Mouse (Mus musculus) hindlimb bud, embryonic 11.5 days (tissue): Measurements from ENCODE around the gene Cuedc1.

Experiments used
- DNase-seq: peaks from one replicate; pipeline ENCODE4 v3.0.0-alpha.2; 2012; ENCODE audit warnings: low read depth, low spot score; ENCODE audit errors: extremely low spot score

Gene Cuedc1

DNA sequence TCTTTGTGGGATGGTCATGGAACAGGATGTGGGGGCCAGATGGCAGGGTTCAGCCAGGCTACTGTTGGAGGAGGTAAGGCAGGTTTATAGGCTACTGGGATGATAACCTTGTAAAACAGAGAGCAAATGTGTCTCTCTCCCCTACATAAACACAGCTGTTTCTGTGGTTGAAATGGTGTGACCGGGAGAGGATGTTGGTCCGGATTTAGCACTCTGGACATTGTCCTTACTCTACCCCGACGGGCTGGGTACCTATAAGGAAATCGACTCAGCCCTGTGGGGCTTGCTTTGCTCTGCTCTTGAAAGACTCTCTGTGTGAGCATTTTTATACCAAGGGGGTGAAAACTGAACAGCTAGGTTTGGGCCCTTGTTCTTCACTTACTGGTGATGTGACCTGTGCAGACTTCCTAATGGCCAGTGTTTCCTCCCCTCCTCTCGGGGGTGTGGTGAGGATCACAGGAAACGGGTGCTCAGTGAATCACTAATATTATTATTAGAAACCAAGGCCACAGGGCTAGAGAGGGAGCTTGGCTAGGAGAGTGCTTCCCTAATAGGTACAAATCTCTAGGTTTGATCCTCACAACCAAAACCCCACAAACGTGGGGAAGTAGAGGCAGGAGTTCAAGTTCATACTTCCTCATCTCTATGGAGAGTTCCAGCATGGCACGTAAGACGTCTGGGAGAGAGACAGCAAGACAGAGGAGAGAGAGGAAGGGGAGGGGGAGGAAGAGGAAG lies 19.7 kb downstream of the Cuedc1 start:
- no peak for DNase-seq

DNA sequence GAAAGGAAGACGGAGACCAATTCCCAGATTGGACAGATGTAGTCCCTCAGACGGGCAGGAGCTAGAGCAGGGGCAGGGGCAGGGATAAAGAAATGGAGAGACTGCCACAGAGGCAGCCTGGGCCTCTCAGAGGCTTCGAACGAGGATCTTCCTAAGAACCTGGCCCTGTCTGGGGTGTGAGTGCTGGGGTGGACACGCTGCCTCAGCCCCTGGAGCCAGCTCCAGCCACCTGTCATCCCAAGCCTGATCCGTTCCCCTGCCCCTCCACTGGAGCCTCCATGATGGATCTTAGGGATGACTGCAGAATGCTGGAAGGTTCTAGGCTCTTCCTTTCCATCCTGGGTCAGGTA lies 20.2 kb downstream of the Cuedc1 start:
- DNase-seq = no peak

DNA sequence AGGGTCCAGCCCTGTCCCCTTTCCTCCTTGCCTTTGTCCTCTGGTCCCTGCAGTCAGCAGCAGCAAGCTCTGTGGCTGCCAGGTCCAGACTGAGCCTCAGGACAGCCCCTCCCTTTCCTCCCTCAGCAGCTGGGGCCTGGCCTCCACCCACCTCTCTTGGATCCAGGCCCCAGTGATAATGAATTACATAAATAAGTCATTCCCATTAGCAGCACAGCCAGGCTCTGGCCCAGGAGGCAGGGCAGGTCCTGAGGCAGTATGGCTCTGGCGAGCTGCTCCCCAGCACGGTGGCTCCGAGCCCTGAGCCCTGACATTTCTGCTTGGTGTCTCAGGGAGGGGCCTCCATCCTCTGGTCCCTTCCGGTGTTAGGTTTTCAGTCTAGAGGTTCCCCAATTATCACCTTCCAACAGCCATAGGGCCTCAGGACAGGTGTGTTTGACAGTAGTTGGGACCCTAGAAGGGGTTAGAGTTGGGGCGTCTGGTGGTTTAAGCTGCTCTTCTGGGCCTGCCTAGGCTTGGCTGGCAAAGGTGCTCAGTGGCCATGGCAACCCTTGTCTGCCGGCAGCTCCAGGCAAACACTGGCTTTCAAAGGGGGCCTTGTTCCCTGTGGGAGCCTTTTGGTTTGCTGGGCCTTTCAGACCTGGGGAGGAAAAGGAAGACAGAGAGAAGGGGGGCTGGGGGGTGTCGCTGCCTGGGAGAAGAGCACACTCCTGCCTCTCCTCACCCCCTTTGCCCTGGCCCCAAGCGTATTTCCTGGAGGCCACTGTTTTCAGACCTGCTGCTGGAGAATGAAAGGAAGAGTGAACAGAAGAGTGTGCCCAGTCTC lies 21.2 kb downstream of the Cuedc1 start:
- no peak for DNase-seq

DNA sequence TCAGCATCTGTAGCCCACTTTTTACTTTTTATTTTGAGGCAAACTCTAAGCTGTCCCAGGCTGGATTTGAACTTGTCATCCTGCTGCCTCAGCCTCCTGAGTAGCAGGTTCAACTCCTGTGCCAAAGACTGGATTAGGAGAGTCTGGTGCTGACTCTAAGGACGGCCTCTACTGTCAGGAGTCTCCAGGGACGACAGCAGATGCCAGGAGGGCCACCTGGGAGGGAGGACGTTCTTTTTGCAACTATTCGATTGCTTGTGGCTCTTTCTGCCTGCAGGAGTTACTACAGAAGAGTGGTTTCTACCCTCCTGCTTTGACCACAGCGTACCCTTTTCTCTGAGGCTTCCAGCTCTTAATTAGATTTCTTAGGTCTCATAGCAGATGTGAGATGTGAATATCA lies 24.7 kb downstream of the Cuedc1 start:
- no peak for DNase-seq

DNA sequence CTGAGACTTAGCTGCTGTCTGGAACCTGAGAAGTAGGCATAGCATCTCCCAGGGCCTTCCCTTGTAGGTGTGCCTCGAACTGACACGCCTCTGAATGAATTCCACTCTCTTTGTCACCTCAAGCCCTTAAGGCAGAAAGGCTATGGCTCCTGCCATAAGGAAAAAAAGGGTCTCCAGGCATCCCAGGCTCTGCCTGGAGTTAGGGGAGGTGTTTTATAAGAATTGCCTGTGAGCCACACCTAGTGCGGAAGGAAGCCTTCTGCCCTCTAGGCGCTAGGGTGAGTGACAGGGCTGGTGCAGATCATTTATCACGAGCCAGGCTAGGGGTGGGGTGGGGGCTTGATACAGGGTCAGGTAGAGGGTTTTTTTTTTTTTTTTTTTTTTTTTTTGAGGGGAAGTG lies 25.2 kb downstream of the Cuedc1 start:
- DNase-seq = no peak

DNA sequence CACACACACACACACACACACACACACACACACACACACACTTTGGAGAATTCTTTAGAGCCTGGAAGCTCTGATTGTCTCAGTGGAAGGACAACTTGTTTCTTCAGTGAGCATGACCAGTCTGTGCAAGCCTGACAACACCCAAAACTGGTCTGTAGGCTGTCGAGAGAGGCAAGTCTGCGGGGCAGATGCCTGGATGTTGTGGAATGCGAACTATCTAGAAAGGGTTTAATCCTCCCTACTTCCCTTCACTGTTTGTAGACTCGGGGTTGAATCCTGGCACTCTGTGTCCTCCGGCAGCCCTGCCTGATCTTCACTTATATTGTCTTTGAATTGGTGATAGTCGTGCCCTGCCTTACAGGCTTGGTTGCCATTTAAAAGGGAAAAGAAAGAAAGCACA lies 25.9 kb downstream of the Cuedc1 start:
- DNase-seq = no peak

DNA sequence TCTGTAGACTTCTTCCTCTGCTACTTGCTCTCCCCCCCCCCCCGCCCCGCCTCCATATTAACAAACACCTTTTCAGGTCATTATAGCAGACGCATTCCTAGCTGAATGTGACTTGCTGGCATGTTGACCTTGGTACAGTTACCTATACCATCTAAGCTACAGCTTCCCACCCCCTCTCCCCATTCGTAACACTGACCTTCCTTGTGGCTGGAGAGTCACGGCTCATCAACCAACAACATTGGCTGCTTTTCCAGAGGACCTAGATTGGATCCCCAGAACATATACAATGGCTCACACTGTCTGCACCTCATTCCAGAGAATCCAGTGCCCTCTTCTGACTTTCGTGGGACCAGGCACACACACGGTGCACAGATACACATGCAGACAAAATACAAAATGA lies 27.6 kb downstream of the Cuedc1 start:
- DNase-seq = no peak

DNA sequence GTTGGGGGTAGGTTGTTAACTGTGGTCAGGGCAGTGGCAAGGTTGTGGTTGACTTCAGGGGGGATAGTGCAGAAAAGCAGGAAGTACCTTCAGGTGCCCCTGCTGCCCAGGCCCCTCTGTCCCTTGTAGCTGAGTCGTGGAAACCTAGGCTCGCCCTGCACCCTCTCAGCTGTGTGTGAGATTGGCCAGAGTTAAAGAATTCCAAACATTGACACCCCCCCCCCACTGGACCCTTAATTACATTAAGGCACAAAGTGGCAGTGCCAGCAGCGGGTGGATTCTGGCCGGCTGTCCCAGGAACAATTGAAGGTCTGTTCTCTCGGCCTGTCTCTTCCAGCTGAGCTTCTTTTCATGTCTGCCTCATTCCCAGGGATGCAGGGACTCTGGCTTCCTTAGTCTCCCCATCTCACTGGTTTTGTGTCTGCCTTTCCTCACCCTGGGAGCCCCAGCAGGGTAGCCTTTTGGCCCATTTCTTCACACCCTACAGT lies 28.5 kb downstream of the Cuedc1 start:
- DNase-seq = no peak

DNA sequence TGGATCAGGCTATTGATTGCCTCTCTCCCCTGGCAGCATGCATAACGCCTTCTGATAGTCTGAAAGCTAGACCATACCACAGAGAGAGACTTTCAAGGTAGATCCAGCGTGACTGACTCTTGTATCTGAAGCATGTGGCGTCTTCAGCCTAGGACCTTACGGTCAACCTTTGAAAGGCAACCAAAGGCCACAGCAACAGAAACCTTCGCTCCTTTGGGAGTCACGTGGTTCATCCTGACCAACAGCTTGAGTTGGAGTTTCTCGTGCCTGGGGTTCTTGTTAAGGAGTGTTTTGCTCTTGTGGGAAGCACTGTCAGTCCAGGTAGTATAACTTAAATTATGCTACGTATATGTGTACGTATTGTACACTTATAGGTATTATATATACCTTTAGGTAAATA lies 30.6 kb downstream of the Cuedc1 start:
- DNase-seq = no peak

DNA sequence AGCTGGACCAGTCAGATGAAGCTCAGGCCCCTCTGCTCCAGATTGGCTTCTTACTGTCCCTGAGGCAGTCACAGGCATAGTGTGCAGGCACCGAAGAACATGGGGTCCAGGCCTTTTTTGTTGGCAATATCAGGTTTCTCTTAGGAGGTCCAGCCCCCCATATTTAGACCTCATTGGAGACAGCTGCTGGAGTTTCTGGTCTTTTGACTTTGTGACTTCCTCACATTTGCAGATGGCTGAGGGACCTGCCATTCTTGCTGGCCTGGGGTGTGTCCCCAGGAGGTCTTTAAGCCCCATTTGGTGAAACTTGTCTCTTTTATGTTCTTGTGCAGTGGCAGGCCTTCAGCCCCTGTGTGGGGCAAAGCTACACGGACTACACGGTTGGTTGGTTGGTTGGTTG lies 31.4 kb downstream of the Cuedc1 start:
- no peak for DNase-seq

DNA sequence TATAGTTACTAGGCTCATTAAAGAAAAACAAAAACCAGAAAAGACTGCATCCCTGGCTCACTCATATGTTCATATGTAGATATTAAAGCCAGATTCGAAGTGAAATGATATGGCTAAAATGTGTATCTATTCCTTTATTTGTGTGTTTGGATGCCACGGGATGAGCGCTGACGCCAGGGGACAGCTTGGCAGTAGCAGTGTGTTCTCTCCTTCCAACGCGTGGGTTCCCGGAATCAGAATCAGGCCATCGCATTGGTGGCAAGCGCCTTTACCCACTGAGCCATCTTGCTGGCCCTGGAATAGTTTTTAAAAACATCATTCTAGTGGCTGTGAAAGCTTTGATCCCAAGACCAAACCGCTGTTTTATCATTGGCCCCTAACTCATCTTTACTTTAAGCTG lies 32.1 kb downstream of the Cuedc1 start:
- DNase-seq = no peak

DNA sequence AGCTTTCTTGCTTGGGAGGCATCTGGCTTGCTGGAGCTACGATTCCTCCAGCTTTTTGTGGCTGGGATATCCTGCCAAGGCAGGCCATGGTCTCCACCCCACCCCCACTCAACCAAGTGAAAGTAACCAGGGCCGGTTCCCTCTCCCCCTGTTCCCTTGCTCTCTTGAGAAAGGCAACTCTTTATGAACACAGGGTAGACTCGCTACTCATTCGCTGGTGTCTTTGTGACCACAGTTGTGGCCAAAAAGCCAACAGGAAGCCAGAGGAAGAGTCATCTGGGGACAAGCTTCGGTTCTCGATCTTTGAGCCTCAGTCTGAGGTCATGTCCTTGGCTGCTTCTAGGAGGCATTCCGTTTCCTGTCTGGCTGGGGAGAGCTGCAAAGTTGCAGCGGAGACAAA lies 34.0 kb downstream of the Cuedc1 start:
- no peak for DNase-seq

DNA sequence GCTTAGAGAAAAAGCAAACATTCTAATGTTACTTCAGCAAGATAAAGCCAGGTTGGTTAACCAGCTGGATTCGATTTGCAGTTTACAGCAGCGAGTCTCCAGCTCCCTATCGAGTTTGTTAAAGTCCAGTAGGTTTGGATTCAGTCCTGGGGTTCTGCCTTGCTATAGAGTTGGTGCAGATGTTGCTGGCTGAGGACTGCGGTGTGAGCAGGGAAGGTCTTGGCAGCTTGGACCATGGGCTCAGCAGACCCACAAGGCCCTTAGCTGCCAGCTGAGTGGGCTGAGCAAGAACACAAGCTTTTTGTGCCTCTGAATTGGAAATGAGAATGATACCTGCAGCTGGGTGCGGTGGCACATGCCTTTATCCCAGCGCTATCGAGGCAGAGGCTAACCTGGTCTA lies 37.4 kb downstream of the Cuedc1 start:
- no peak for DNase-seq

DNA sequence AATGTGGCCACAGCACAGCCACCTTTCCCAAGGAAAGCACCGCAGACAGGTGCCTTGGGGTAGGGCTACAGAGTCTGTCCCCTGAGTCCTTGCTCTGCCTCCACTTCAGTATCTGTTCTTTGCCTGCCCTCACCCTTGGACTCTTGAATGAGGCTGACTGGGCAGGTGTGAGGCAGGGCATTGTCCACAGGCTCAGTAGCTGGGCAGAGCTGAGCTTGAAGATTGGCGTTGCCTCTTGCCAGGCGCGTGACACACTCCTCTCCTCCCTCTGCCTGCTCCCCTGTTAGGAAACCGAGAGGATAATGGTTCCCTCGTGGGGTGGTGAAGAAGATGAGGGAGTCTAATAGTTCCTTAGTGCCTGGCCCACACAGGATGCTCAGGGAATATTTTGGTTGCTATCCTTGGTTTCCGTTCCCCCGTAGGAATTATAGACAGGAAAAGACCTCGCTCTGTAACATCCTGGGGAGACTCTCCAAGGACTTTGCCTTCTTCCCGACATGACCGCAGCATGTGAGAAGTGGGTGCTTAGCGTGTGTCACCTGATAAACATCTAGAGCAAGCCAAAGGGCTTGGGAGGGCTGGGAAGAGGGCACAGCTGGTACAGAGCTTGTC lies 40.1 kb downstream of the Cuedc1 start:
- no peak for DNase-seq

DNA sequence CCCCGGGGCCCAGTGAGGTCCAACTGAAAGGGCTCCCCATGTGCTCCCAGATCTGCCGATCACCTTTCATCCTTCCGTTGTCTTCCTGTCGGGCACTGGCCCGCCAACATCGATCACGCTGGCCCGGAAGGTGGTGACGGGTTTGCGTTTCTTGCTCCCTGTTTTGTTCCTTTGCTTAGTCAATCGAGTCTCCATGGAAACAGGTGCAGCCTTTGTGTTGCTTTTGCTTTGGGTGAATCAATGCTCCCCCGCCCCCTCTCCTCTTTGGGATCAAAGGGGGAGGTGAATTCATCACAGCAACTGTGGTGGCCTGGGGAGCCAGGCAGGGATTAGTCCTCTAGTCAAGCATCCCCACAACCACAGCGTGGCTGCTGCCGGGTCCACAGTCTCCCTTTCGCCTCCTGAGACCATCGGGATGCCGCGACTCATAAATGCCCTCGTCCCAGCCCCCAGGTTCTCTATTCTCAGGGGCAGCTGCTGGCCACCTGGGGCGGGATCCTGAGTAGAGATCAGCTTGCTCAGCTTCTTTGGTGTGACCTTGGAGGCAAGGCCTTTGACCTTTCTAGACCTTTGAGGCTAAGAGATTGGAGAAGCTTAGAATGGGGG lies 41.5 kb downstream of the Cuedc1 start:
- no peak for DNase-seq

DNA sequence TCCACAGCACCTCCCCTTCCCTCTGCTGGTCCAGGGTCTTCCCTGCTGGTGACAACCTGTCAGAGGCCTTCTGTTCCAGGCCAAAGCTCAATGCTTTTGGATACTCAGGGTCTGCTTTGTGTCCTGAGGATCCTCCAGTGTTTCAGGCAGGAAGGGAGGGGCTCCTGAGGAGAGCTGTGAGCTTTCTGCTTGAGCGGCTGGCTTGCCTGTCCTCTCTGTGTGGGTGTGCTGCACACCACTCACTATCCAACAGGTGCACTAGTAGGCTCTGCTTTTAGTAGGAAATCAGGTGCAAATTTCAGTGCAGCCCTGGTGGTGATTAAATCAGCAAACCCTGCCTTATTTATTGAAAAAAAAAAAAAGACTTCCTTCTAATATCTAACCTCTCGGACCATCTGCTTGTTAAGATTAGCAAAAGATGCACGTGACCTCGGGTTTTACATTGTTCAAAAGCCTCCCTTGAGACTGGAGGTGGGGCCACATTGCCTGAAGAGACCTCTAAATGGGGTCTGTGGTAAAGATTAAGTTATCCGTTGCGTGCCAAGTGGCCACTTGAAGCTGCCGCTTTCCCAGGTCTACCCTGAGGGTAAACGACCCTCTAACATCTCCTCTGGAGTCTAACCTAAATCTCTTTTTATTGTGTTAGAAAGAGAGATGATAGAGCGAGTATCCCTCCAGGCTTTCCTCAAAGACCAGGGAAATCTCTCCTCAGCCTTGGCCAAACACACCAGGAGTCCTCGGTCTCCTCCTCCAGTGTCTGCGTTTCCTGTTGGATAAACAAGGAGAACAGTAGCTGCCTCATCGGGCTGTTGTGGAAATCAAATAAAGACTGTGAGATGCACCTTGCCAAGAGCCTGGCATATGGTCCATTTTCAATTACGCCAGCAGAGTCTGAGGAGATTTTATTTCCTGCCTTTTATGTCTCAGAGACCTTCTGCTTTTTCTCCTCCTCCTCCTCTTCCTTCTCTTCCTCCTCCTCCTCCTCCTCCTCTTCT lies 42.5 kb downstream of the Cuedc1 start:
- DNase-seq = no peak

DNA sequence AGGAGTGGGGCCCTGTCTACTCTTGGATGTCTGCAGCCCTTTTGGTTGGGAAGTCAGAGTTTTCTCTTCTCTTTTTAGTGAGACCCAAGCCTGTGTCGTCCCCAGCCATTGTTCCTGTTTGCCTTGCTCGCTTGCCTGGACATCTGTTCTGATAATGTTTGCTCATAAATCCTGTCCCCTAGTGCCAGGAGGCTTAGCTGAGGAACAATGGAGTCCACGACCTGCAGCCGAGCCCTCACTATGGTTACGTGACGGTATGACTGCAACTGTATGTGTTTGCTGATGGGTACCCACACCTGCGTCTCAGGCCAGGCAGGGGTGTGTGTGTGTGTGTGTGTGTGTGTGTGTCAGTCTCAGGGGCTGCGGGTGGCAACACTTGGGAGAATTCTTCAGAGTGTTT lies 44.5 kb downstream of the Cuedc1 start:
- no peak for DNase-seq

DNA sequence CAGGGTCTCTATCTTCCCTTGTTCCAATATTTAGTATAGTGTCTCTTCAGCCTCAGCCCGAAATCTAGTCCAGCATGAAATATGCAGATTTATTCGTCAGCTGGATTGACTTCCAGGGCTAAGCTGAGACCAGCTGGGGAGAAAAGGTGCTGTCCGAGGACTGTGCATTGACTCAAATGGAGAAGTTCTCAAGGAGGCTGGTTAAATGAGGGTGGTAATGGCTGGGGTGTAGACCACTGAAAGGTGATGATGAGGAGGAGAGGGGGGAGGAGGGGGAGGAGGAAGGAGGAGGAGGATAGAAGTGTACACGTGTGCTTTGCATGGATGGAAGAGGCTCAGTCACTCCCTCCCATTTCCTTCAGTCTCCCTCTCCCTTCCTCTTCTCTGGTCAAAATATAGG lies 46.2 kb downstream of the Cuedc1 start:
- DNase-seq = no peak

DNA sequence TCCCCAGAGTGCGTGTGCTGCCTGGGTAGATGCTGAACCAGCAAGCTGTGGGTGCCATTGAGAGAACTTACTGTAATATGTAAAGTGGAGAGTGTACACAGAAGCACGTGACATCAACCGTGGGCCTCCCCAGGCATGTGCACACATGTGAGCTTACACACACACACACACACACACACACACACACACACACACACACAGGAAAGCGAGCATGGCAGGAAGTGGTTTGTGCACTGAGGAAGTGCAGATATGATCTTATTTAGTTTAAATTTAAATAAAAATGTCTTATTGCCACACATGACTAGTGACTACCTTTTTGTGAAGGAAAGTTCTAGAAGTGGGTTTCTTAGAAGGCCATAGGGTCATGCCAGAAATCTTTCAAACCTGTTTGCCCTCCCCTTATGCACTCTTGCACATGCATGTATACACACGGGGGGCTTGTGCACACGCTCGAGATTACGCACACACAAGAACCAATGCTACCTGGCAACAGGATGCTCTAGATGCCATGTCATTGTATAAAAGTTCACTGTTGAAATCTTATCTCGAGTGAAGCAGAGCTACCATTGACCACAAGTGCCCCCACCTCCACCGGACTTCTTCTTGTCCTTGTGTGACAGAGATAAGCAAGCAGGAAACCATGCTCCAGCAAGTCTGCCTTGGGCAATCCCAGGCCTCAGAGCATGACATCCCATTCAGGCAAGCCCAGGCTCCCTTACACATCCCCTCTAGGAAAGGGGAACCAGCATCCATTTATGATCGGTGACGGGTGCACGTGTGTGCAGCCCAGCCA lies 47.6 kb downstream of the Cuedc1 start:
- no peak for DNase-seq
